Mouse (Mus musculus): Measurements from ENCODE around the gene Vwf.
A peak's percentile ranks its signal among the peaks of the same experiment; 100 is the strongest.

Vwf gene

GRCm38 (mm10) chr6:125550172-125550571, 3.6 kb downstream of the Vwf start:
- no peak for DNase-seq

- no peak for DNase-seq
Observed at GRCm38 (mm10) chr6:125552760-125553159, 6.2 kb downstream of the Vwf start.

- no peak for DNase-seq
Observed at GRCm38 (mm10) chr6:125553551-125553950, 7.0 kb downstream of the Vwf start.

GRCm38 (mm10) chr6:125558831-125559230, 12.3 kb downstream of the Vwf start:
- no peak for DNase-seq

GRCm38 (mm10) chr6:125561031-125561430, 14.5 kb downstream of the Vwf start:
- DNase-seq, result no peak

GRCm38 (mm10) chr6:125561521-125561920, 14.9 kb downstream of the Vwf start:
- DNase-seq, result no peak

GRCm38 (mm10) chr6:125564812-125565281, 18.3 kb downstream of the Vwf start:
- DNase-seq, result no peak

- DNase-seq, result no peak
Observed at GRCm38 (mm10) chr6:125565326-125565725, 18.8 kb downstream of the Vwf start.

- no peak for DNase-seq
Observed at GRCm38 (mm10) chr6:125566656-125567055, 20.1 kb downstream of the Vwf start.

GRCm38 (mm10) chr6:125568381-125568780, 21.8 kb downstream of the Vwf start:
- DNase-seq, result no peak

GRCm38 (mm10) chr6:125572291-125573188, 26.0 kb downstream of the Vwf start:
- DNase-seq, result peak; percentile 26 to 61

- DNase-seq, result peak; percentile 17 to 26
Observed at GRCm38 (mm10) chr6:125573189-125573928, 26.8 kb downstream of the Vwf start.

- DNase-seq, result no peak
Observed at GRCm38 (mm10) chr6:125575080-125575479, 28.5 kb downstream of the Vwf start.

- no peak for DNase-seq
Observed at GRCm38 (mm10) chr6:125577301-125577700, 30.7 kb downstream of the Vwf start.

GRCm38 (mm10) chr6:125577882-125578646, 31.5 kb downstream of the Vwf start:
- peak; percentile 81 to 84 for DNase-seq

- DNase-seq, result no peak
Observed at GRCm38 (mm10) chr6:125578647-125579011, 32.1 kb downstream of the Vwf start.

- DNase-seq, result no peak
Observed at GRCm38 (mm10) chr6:125579864-125580263, 33.3 kb downstream of the Vwf start.

GRCm38 (mm10) chr6:125583666-125584065, 37.1 kb downstream of the Vwf start:
- no peak for DNase-seq

GRCm38 (mm10) chr6:125584266-125584665, 37.7 kb downstream of the Vwf start:
- DNase-seq, result no peak

- no peak for DNase-seq
Observed at GRCm38 (mm10) chr6:125585579-125585978, 39.0 kb downstream of the Vwf start.

- DNase-seq, result no peak
Observed at GRCm38 (mm10) chr6:125586042-125586566, 39.5 kb downstream of the Vwf start.

- DNase-seq, result no peak
Observed at GRCm38 (mm10) chr6:125588241-125588640, 41.7 kb downstream of the Vwf start.

- no peak for DNase-seq
Observed at GRCm38 (mm10) chr6:125589075-125589474, 42.5 kb downstream of the Vwf start.

Data from cerebellum, adult 18-20 months (tissue).